ENCODE assay signal across 20 mouse cellular contexts in the genomic region with DNA sequence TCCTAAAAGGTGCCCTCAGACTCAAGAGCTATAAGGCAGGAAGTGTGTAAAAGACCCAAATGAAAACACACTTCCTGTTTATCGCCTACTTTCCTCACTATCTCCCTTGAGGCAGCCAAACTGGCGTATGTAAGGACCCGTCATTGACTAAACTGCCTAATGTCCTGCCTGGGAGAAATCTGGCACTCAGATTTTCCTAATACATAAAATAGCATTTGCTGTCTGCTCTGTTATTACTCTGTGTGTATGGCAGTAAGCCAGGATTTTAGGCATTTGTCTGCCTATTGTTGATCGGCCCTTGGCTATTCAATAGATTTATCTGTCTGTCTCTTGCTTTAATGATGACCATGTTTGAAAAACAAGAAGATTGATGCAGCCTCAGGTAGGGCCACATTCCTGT.
DNase-seq lines count a peak whose midpoint lies in the region; ATAC-seq and TF ChIP-seq lines count a peak whose summit lies in the region.
"Had no signal": no experiment of that assay in that cellular context is flagged by ENCODE, and none has a peak within 500 bp of the region (broad histone marks: within the 10 kb centered on the region; RNA-seq: fewer than 3 reads in every experiment).

No protein-coding gene starts in this region.

- no peaks in the 10 kb centered on the region for H3K9me3 ChIP-seq in hindbrain, embryonic 16.5 days (ENCODE audit: control insufficient read depth, low read length)
- H3K9me3 ChIP-seq in hindbrain, embryonic 10.5 days: no peaks in the 10 kb centered on the region
- no peaks in the 10 kb centered on the region for H3K9me3 ChIP-seq in lung, embryonic 15.5 days
- no peaks in the 10 kb centered on the region for H3K9me3 ChIP-seq in limb, embryonic 14.5 days (ENCODE audit: control insufficient read depth, low read length)
- H3K9me3 ChIP-seq: megakaryocyte, embryonic 14.5 days; neural tube, embryonic 15.5 days had no signal

- intact Hi-C loops in heart, postnatal 14 days (cut with DNase I): no loop called here

- H3K4me2 ChIP-seq in hindbrain, embryonic 16.5 days (ENCODE audit: low read length): no peak overlapping the region
- H3K4me2 ChIP-seq in lung, embryonic 15.5 days: no peak overlapping the region
- H3K4me2 ChIP-seq in limb, embryonic 14.5 days (replicated peaks; ENCODE audit: low read depth, low read length, severe bottlenecking): no peak overlapping the region
- H3K4me2 ChIP-seq: heart, embryonic 11.5 days; hindbrain, embryonic 14.5 days; neural tube, embryonic 15.5 days had no signal

- H3K4me1 ChIP-seq in hindbrain, embryonic 16.5 days (ENCODE audit: control insufficient read depth, insufficient read depth, low read depth, low read length): no peaks in the 10 kb centered on the region
- H3K4me1 ChIP-seq in hindbrain, embryonic 10.5 days (replicated peaks): no peaks in the 10 kb centered on the region
- no peaks in the 10 kb centered on the region for H3K4me1 ChIP-seq in lung, embryonic 15.5 days
- no peaks in the 10 kb centered on the region for H3K4me1 ChIP-seq in limb, embryonic 14.5 days (ENCODE audit: control insufficient read depth, insufficient read depth, low read length)
- H3K4me1 ChIP-seq: megakaryocyte, embryonic 14.5 days; neural tube, embryonic 15.5 days had no signal

- TF ChIP-seq CTCF in brain, embryonic 14.5 days (IDR thresholded peaks at IDR 0.05; ENCODE audit: borderline replicate concordance, extremely low read depth, insufficient read depth, insufficient read length): no peak

- 0 out of 2 replicates have a peak, but pooled peaks have one; percentile 24 for ATAC-seq in hindbrain, embryonic 16.5 days
- 0 out of 2 replicates have a peak, but pooled peaks have one; percentile 11 for ATAC-seq in lung, embryonic 15.5 days (ENCODE audit: borderline replicate concordance, extremely low read depth, low FRiP score, low TSS enrichment)
- no peak for ATAC-seq in limb, embryonic 14.5 days (ENCODE audit: low FRiP score, low read depth)
- ATAC-seq: midbrain, embryonic 16.5 days; Patski had no signal

- no peaks in the 10 kb centered on the region for H3K36me3 ChIP-seq in hindbrain, embryonic 16.5 days (ENCODE audit: control insufficient read depth, insufficient read depth, low read length)
- no peaks in the 10 kb centered on the region for H3K36me3 ChIP-seq in hindbrain, embryonic 10.5 days
- no peaks in the 10 kb centered on the region for H3K36me3 ChIP-seq in lung, embryonic 15.5 days
- H3K36me3 ChIP-seq in limb, embryonic 14.5 days (ENCODE audit: control insufficient read depth, insufficient read depth, low read length): no peaks in the 10 kb centered on the region
- H3K36me3 ChIP-seq: neural tube, embryonic 15.5 days had no signal

- no peak overlapping the region for H3K27ac ChIP-seq in hindbrain, embryonic 16.5 days (ENCODE audit: low read depth, low read length)
- H3K27ac ChIP-seq in hindbrain, embryonic 10.5 days: no peak overlapping the region
- no peak overlapping the region for H3K27ac ChIP-seq in lung, embryonic 15.5 days
- H3K27ac ChIP-seq in limb, embryonic 14.5 days (replicated peaks; ENCODE audit: low read depth, low read length): 0 out of 2 replicates have a peak overlapping the region, but pooled peaks have one; percentile 1
- H3K27ac ChIP-seq: hindbrain, embryonic 14.5 days; kidney, postnatal 0 days; neural tube, embryonic 15.5 days had no signal

- DNase-seq in hindbrain, embryonic 10.5 days (ENCODE audit: low spot score): no peak
- DNase-seq in lung, adult 18-20 months: no peak
- DNase-seq in brain, embryonic 14.5 days (ENCODE audit: low read depth): peak; percentile 30
- DNase-seq in limb, embryonic 14.5 days (ENCODE audit: low spot score): peak; percentile 47
- no peak for DNase-seq in heart, postnatal 14 days
- DNase-seq: adrenal gland, postnatal 10 days; cerebellum, adult 11 months; heart, postnatal 10 days; kidney, adult 11 months; lung, postnatal 14 days; right cerebral cortex, postnatal 14 days had no signal

- no peak overlapping the region for H3K9ac ChIP-seq in hindbrain, embryonic 16.5 days (ENCODE audit: low read depth, low read length)
- no peak overlapping the region for H3K9ac ChIP-seq in lung, embryonic 15.5 days
- no peak overlapping the region for H3K9ac ChIP-seq in limb, embryonic 14.5 days (ENCODE audit: low read depth, low read length, severe bottlenecking)
- H3K9ac ChIP-seq: hindbrain, embryonic 14.5 days; neural tube, embryonic 15.5 days had no signal

- 71% methylated on average over 4 of the region's 4 CpGs for WGBS in hindbrain, embryonic 16.5 days
- 82% methylated on average over 4 of the region's 4 CpGs for WGBS in hindbrain, embryonic 10.5 days
- WGBS in lung, embryonic 15.5 days: 29% methylated on average over 4 of the region's 4 CpGs
- 22% methylated on average over 4 of the region's 4 CpGs for WGBS in limb, embryonic 14.5 days

- H3K27me3 ChIP-seq in hindbrain, embryonic 16.5 days (replicated peaks; ENCODE audit: control insufficient read depth, insufficient read depth, low read length): no peaks in the 10 kb centered on the region
- H3K27me3 ChIP-seq in hindbrain, embryonic 10.5 days (ENCODE audit: insufficient read depth, poor library complexity, severe bottlenecking): no peaks in the 10 kb centered on the region
- H3K27me3 ChIP-seq in lung, embryonic 15.5 days: no peaks in the 10 kb centered on the region
- no peaks in the 10 kb centered on the region for H3K27me3 ChIP-seq in limb, embryonic 14.5 days (ENCODE audit: control insufficient read depth, insufficient read depth, low read length)
- H3K27me3 ChIP-seq: megakaryocyte, embryonic 14.5 days; neural tube, embryonic 15.5 days; Patski had no signal

- no peak overlapping the region for H3K4me3 ChIP-seq in hindbrain, embryonic 16.5 days (ENCODE audit: low read length)
- no peak overlapping the region for H3K4me3 ChIP-seq in hindbrain, embryonic 10.5 days
- no peak overlapping the region for H3K4me3 ChIP-seq in lung, embryonic 15.5 days
- no peak overlapping the region for H3K4me3 ChIP-seq in limb, embryonic 14.5 days (replicated peaks; ENCODE audit: low read length)
- H3K4me3 ChIP-seq: megakaryocyte, embryonic 14.5 days; neural tube, embryonic 15.5 days had no signal

- no peak for TF ChIP-seq POLR2A in brain, embryonic 14.5 days (IDR thresholded peaks at IDR 0.05; ENCODE audit: borderline replicate concordance, extremely low read depth, insufficient read depth, insufficient read length, poor library complexity, severe bottlenecking)
- TF ChIP-seq POLR2A in limb, embryonic 14.5 days (IDR thresholded peaks at IDR 0.05; ENCODE audit: borderline replicate concordance, extremely low read depth, insufficient read depth, insufficient read length): no peak

Comparison
In these comparisons a context has a peak if more than half of its experiments do, and no peak if none do; other contexts are left out.
1. DNase-seq: peak in brain, embryonic 14.5 days (single experiment) and limb, embryonic 14.5 days (single experiment); none in hindbrain, embryonic 10.5 days (single experiment), lung, adult 18-20 months (0 of 2) and heart, postnatal 14 days (0 of 2).